Mouse (Mus musculus) gastrocnemius, postnatal 4 days (tissue): ENCODE measurements around the gene Ccdc62. TPM values are rescaled to one million over a fixed set of nuclear protein-coding genes. Genes with fewer than 3 reads are reported as not detected.
A peak's percentile ranks its signal among the peaks of the same experiment; 100 is the strongest.

Experiments used
- DNase-seq, 2 experiments: peaks; one replicate each; pipeline ENCODE4 v3.0.0; 2021 to 2022; ENCODE audit warnings: low spot score in 2 of 2, mixed read lengths in 2 of 2
- total RNA-seq, 2 experiments: library from RNA; stranded (reverse); gene quantifications; 2 replicates each; pipeline ENCODE4 v1.2.3; 2021

Gene Ccdc62
- total RNA-seq, 2 experiments from 2014 or later = 2.5 to 4.1 TPM

DNA sequence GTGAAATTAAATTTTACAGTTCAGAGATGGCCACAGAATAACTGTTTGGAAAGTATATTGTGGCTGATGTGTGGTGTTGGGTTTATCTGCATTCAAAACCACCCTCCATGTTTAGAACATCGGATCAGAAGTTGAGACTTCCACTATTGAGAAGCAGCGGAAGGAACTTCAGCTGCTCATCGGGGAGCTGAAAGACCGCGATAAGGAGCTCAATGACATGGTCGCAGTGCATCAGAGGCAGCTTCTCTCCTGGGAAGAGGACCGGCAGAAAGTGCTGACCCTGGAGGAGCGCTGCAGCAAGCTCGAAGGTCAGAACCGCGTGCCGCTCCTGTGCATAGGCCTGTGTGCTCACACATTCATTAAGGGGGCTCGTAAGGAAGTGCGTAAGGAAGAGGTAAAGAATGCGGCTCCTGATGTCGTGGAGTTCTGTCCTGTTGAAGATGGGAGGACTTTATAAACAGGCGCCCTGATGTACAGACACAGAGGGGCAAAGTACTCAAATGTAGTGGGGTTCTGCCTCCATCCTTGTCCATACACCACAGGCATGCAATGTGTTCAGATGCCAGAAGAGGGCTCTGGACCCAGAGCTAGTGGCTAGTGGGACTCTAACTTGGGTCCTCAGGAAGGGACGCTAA, 3.6 kb downstream of the Ccdc62 start:
- DNase-seq = no peak

- no peak for DNase-seq
Measured at GRCm38 (mm10) chr5:123935931-123936330, 5.5 kb downstream of the Ccdc62 start.

GRCm38 (mm10) chr5:123938479-123938878, 8.0 kb downstream of the Ccdc62 start:
- DNase-seq = no peak

DNA sequence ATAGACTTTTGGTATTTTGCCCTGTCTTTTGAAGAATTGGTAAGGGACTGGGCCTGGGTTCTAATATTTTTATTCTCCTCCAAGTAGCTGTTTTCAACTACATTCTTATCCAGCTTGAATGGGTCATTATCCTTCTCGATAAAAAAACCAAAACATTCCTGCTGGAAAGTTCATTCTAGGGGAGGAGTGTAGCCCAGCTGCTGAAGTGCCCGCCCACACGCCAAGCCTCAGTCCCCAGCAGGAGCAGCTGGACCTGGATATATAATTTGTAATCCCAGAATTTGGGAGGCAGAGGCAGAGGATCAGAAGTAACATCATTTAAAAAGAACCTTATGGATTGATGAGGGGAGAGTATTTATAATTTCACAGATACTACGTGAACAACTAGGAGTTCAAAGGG, 16.1 kb downstream of the Ccdc62 start:
- no peak for DNase-seq

- DNase-seq = no peak
Measured at GRCm38 (mm10) chr5:123947041-123947761, 16.7 kb downstream of the Ccdc62 start.

DNA sequence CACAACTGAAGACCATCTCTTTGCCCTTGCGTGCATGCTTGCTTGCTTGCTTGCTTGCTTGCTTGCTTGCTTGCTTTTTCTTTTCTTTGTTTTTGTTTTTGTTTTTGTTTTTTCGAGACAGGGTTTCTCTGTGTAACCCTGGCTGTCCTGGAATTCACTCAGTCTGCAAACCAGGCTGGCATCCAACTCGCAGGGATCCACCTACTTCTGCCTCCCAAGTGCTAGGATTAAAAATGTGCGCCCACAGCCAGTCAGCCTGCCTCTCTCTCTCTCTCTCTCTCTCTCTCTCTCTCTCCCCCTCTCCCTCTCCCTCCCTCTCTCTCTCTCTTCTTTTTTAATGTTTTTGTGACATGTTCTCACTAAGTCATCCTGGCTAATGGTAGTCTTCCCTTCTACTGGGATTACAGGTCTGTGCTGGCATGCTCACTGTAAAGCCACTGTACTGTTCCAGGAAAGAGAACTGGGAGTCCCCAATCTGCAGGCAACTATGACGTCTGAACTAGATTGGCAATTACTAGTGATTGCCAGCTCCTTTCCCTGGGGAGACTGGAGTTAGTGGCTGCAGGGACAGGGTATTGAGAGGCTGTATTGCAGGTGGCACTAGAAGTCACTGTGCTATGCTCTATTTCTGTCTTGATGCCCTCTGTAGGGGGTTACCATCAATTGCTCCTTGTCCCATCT, 22.0 kb downstream of the Ccdc62 start:
- DNase-seq = no peak

- DNase-seq = no peak
Measured at GRCm38 (mm10) chr5:123957213-123957612, 26.7 kb downstream of the Ccdc62 start.

- DNase-seq = no peak
Measured at GRCm38 (mm10) chr5:123959018-123959417, 28.5 kb downstream of the Ccdc62 start.

DNA sequence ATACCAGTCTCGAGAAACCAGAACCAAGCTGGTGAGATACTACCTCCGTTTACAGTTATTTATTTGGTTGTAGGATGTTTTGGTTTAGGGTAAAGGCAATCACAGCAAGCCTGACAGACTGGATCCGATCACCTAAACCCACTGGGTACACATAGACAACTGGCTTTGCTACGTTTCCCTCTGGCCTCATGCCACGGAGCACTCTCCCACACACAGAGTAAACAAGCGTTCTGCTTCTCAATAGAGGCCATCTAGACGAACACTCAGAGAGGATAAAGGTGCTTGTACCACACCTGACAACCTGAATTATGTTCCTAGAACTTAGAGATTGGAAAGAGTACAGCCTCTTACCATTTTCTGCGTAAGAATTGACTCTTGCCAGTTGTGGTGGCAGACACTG, 29.6 kb downstream of the Ccdc62 start:
- no peak for DNase-seq

- no peak for DNase-seq
Measured at GRCm38 (mm10) chr5:123961046-123961445, 30.6 kb downstream of the Ccdc62 start.

DNA sequence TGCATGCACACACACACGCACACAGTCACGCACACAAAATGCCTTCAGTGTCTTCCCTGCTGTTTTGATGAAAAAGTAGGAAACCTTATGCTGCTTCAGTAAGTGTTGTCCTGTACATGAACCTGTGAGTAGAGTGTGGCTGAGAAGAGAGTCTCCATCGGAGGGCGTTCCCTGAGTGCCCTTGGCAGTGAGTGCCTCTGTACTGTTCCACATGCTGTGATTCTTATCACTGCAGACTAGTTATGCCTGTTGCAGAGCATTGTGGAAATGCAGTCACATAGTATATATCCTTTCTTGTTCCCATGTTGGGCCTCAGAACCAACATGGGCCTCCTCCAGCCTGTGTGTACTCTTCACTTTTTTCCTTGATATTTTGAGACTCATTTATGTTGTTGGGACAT, 33.7 kb downstream of the Ccdc62 start:
- DNase-seq = no peak

DNA sequence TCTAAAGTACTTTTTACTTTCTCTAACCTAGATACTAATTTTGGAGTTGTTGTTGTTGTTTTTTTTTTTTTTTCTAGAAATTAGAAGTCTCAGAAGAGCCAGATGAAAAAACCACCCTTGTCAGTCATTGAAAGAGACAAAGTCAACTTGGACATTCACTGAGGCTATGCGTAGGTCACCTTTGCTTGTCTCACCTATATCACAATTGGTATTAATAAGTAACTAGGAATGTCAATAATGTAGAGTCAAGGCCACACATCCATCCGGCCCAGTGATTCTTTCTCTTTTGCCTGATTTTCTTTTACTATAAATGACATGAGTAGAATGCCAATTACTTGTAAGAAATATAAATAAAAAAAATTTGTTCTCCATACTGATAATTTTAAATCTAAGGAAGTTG, 36.3 kb downstream of the Ccdc62 start:
- no peak for DNase-seq

- no peak for DNase-seq
Measured at GRCm38 (mm10) chr5:123968468-123968867, 38.0 kb downstream of the Ccdc62 start.

DNA sequence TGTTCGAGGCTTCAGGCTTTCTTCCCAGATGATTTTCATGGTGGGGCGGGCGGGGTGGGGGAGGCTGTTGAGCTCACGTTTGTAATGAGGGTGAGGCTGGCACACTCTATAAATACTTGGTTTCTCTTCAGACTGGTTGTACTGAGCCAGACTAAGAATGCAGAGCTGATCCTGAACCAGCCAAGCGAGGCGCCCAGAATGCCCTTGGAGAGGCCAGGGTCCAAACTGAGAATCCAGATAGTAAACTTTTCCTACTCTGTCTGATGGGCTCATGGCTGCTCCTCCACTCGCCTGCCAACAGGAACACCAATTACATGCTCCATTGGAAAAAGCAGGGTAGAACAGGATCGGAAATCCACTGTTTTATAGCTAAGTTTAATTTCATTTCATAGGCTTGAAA, 38.7 kb downstream of the Ccdc62 start:
- DNase-seq = no peak

DNA sequence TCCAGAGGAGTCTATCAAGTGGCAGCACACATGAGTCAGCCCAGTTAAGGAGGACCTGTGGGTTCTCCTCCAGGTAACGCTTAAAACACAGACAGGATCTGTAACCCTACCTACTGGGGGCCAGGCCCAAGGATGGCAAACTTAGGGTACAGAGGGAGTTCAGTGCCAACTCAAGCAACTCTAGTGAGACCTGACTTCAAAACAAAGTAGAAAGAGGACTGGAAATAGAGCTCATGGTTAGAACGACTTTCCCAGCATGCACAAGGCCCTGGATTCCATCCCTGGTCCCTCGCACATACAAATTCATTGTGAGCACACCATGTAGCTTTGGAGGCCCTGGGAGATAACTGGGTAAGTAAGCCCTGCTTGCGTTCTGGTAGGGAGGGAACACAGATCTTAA, 40.1 kb downstream of the Ccdc62 start:
- no peak for DNase-seq

DNA sequence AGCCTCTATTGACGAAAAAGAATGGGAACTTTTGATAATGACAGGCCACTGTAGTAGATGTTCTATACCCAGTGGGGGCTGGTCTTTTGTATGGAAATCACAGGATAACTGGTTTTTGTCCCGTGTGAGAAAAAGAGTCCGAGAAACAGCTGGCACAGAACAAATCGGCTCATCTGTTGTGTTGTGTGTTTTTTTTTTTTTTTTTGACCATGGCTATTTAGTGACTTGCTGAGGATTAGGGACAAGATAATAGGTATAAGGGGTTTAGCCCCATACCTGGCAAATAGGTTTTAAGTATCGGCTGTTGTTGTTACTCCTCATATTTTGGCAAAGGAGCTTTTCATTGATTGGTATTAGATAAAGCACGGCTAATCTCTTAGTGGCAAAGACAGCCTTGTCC, 42.0 kb downstream of the Ccdc62 start:
- DNase-seq = no peak

DNA sequence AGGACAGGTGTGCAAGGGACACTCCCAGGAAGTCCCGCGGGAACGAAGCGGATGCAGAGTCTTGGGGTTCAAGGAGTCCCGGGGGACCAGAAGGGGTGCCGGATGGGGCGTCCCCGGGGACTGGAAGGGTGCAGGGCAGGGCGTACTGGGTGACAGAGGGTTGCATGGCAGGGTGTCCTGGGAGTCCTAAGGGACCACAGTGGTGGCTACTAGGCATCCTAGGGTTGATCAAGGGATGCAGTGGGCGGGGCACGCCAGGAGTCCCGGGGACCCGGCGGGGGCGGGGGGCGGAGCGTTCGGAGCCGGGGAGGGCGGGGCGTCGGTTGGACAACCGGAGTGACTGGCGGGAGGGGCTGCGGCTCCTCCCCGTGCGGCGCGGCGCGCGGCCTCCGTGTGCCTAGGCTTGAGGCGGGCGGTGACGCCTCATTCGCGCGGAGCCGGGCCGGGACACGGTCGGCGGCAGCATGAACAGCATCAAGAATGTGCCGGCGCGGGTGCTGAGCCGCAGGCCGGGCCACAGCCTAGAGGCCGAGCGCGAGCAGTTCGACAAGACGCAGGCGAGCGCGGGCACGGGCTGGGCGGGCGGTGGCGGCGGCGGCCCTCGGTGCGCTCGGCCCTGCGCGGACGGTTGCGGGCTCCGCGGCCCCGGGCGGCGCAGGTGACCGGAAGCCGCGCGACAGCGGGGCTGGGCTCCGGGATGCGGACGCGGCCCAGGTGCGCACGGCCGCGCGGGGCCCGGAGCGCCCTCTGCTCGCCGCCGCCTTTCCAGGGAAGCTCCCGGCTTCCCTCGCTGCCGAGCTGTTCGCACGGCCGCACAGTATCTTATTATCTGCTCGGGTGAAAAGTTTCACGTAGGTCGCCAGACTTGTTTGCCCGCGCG, 43.1 kb downstream of the Ccdc62 start, which contains the start of gene Hip1r:
TSS of gene Hip1r (plus strand) at position 330 of the 880 bp plus-strand sequence.
- peak; percentile 53 to 64 for DNase-seq

- no peak for DNase-seq
Measured at GRCm38 (mm10) chr5:123974179-123974485, 43.7 kb downstream of the Ccdc62 start.

DNA sequence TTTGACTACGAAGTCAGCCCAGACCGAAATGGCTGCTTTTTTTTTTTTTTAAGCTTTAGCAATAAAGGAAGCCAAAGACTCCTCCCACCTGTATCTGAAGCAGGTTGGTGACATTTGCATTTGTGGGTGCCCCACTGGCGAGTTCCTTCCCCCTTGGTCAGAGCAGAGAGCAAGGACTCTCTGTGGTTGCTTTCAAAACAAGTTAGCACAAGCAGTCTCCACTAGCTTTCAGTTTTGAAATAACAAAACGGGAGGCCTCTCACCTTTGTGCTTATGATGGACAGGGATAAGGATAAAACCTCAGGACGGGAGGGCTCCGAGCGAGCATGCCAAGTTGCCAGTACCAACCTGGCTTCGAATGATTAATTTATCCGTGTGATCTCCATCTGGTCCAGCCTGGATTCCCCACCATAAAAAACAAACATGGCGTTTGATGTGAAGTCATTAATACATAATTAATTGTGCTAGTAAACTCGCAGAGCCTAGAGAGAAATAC, 44.2 kb downstream of the Ccdc62 start:
- no peak for DNase-seq

DNA sequence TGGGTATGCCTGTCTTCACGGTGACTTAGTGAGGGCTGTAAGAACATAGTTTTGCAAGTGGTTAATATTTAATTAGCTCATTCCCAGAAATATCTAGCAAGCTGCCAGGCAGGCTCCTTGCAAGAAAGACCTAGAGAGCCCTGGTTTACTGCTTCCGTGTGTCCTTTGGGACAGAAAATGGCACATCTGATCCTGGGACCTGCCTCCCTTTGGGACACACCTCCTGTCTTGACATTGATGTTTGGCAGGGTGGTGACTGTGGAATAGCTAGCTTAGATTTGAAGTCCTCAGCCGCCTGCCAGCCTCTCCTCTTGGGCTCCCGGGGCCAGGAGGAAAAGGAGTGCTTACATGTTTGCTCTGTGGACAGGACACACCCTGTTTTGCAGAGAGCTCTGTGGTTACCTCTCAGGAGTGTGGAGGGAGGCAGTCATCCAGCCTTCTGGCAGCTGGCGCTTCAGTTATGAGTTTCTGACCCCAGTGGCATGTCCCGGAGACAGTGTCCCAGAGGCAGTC, 45.2 kb downstream of the Ccdc62 start:
- no peak for DNase-seq

GRCm38 (mm10) chr5:123977231-123977630, 46.8 kb downstream of the Ccdc62 start:
- DNase-seq = no peak
